Mouse (Mus musculus): Measurements from ENCODE around the gene Ifi47. TPM values are rescaled to one million over a fixed set of nuclear protein-coding genes. Genes with fewer than 3 reads are reported as not detected.

The Ifi47 gene
- polyA plus RNA-seq, 1 experiment from 2014 or later, result 0.19 TPM

GRCm38 (mm10) chr11:49081886-49082285 is 5.5 kb downstream of the Ifi47 start:
- no peaks in the 10 kb centered on the region for H3K9me3 ChIP-seq
- H3K27me3 ChIP-seq (replicated peaks; ENCODE audit: low read depth, poor library complexity, severe bottlenecking), result no peaks in the 10 kb centered on the region
- no peaks in the 10 kb centered on the region for H3K4me1 ChIP-seq
- WGBS, result 80% methylated on average over 3 of the region's 3 CpGs
- H3K36me3 ChIP-seq (replicated peaks), result no peaks in the 10 kb centered on the region
- no peak for DNase-seq (ENCODE audit: low spot score)
- no peak overlapping the region for H3K4me3 ChIP-seq
- H3K27ac ChIP-seq (replicated peaks), result no peak overlapping the region

- Histone ChIP-seq H3K4me1 (peaks cover 4% of the 10 kb centered on the region), H3K36me3 (replicated peaks) (no peaks in the 10 kb centered on the region), H3K9me3 (no peaks in the 10 kb centered on the region), H3K27me3 (replicated peaks; ENCODE audit: low read depth, poor library complexity, severe bottlenecking) (no peaks in the 10 kb centered on the region), H3K27ac (replicated peaks) (no peak overlapping the region), H3K4me3 (no peak overlapping the region)
- DNase-seq (ENCODE audit: low spot score), result no peak
- WGBS, result 91% methylated on average over 1 of the region's 1 CpGs
Measured at GRCm38 (mm10) chr11:49083146-49083545, 6.8 kb downstream of the Ifi47 start.

- Histone ChIP-seq H3K27ac (replicated peaks) (no peak overlapping the region), H3K9me3 (no peaks in the 10 kb centered on the region), H3K4me3 (no peak overlapping the region), H3K4me1 (peaks cover 8% of the 10 kb centered on the region), H3K36me3 (replicated peaks) (no peaks in the 10 kb centered on the region), H3K27me3 (replicated peaks; ENCODE audit: low read depth, poor library complexity, severe bottlenecking) (no peaks in the 10 kb centered on the region)
- no peak for DNase-seq (ENCODE audit: low spot score)
- WGBS, result 79% methylated on average over 3 of the region's 3 CpGs
Measured at GRCm38 (mm10) chr11:49083808-49084207, 7.4 kb downstream of the Ifi47 start.

- WGBS, result 81% methylated on average over 1 of the region's 1 CpGs
- Histone ChIP-seq H3K27me3 (replicated peaks; ENCODE audit: low read depth, poor library complexity, severe bottlenecking) (no peaks in the 10 kb centered on the region), H3K4me1 (peaks cover 8% of the 10 kb centered on the region), H3K36me3 (replicated peaks) (no peaks in the 10 kb centered on the region), H3K9me3 (no peaks in the 10 kb centered on the region), H3K27ac (replicated peaks) (no peak overlapping the region), H3K4me3 (no peak overlapping the region)
- DNase-seq (ENCODE audit: low spot score), result no peak
Measured at GRCm38 (mm10) chr11:49084385-49084784, 8.0 kb downstream of the Ifi47 start.

GRCm38 (mm10) chr11:49084875-49085274 is 8.5 kb downstream of the Ifi47 start:
- Histone ChIP-seq H3K9me3 (no peaks in the 10 kb centered on the region), H3K27me3 (replicated peaks; ENCODE audit: low read depth, poor library complexity, severe bottlenecking) (no peaks in the 10 kb centered on the region), H3K4me1 (peaks cover 8% of the 10 kb centered on the region), H3K27ac (replicated peaks) (no peak overlapping the region), H3K36me3 (replicated peaks) (no peaks in the 10 kb centered on the region), H3K4me3 (no peak overlapping the region)
- 57% methylated on average over 3 of the region's 3 CpGs for WGBS
- no peak for DNase-seq (ENCODE audit: low spot score)

GRCm38 (mm10) chr11:49086858-49087361 is 10.5 kb downstream of the Ifi47 start:
- DNase-seq (ENCODE audit: low spot score), result no peak
- WGBS, result 88% methylated on average over 6 of the region's 6 CpGs
- Histone ChIP-seq H3K27ac (replicated peaks) (no peak overlapping the region), H3K4me3 (no peak overlapping the region), H3K9me3 (no peaks in the 10 kb centered on the region), H3K27me3 (replicated peaks; ENCODE audit: low read depth, poor library complexity, severe bottlenecking) (no peaks in the 10 kb centered on the region), H3K36me3 (replicated peaks) (no peaks in the 10 kb centered on the region), H3K4me1 (peaks cover 8% of the 10 kb centered on the region)

- peak; percentile 46 for DNase-seq (ENCODE audit: low spot score)
- peaks cover 8% of the 10 kb centered on the region for H3K4me1 ChIP-seq
- no peaks in the 10 kb centered on the region for H3K9me3 ChIP-seq
- no peaks in the 10 kb centered on the region for H3K36me3 ChIP-seq (replicated peaks)
- peak overlapping the region; percentile 37; the same call in 1 of the 2 replicates for H3K4me3 ChIP-seq
- peak overlapping the region; percentile 30; the same call in 1 of the 2 replicates for H3K27ac ChIP-seq (replicated peaks)
- H3K27me3 ChIP-seq (replicated peaks; ENCODE audit: low read depth, poor library complexity, severe bottlenecking), result no peaks in the 10 kb centered on the region
- 40% methylated on average over 22 of the region's 22 CpGs for WGBS
Measured at GRCm38 (mm10) chr11:49087830-49088616, 11.6 kb downstream of the Ifi47 start.

- Histone ChIP-seq H3K9me3 (no peaks in the 10 kb centered on the region), H3K36me3 (replicated peaks) (no peaks in the 10 kb centered on the region), H3K27me3 (replicated peaks; ENCODE audit: low read depth, poor library complexity, severe bottlenecking) (no peaks in the 10 kb centered on the region), H3K4me3 (no peak overlapping the region), H3K4me1 (peaks cover 8% of the 10 kb centered on the region), H3K27ac (replicated peaks) (no peak overlapping the region)
- no peak for DNase-seq (ENCODE audit: low spot score)
- WGBS, result 82% methylated on average over 5 of the region's 5 CpGs
Measured at GRCm38 (mm10) chr11:49088990-49089652, 12.7 kb downstream of the Ifi47 start.

- DNase-seq (ENCODE audit: low spot score), result no peak
- H3K27ac ChIP-seq (replicated peaks), result no peak overlapping the region
- WGBS, result 84% methylated on average over 3 of the region's 3 CpGs
- peaks cover 8% of the 10 kb centered on the region for H3K4me1 ChIP-seq
- no peaks in the 10 kb centered on the region for H3K9me3 ChIP-seq
- H3K36me3 ChIP-seq (replicated peaks), result no peaks in the 10 kb centered on the region
- no peak overlapping the region for H3K4me3 ChIP-seq
- H3K27me3 ChIP-seq (replicated peaks; ENCODE audit: low read depth, poor library complexity, severe bottlenecking), result no peaks in the 10 kb centered on the region
Measured at GRCm38 (mm10) chr11:49089735-49090507, 13.5 kb downstream of the Ifi47 start.

GRCm38 (mm10) chr11:49090551-49090950 is 14.2 kb downstream of the Ifi47 start:
- Histone ChIP-seq H3K36me3 (replicated peaks) (no peaks in the 10 kb centered on the region), H3K9me3 (no peaks in the 10 kb centered on the region), H3K4me3 (no peak overlapping the region), H3K4me1 (peaks cover 8% of the 10 kb centered on the region), H3K27me3 (replicated peaks; ENCODE audit: low read depth, poor library complexity, severe bottlenecking) (no peaks in the 10 kb centered on the region), H3K27ac (replicated peaks) (no peak overlapping the region)
- no peak for DNase-seq (ENCODE audit: low spot score)
- WGBS, result 91% methylated on average over 5 of the region's 5 CpGs

- Histone ChIP-seq H3K4me3 (no peak overlapping the region), H3K27ac (replicated peaks) (no peak overlapping the region), H3K36me3 (replicated peaks) (no peaks in the 10 kb centered on the region), H3K27me3 (replicated peaks; ENCODE audit: low read depth, poor library complexity, severe bottlenecking) (no peaks in the 10 kb centered on the region), H3K9me3 (no peaks in the 10 kb centered on the region), H3K4me1 (peaks cover 8% of the 10 kb centered on the region)
- DNase-seq (ENCODE audit: low spot score), result no peak
- WGBS, result 74% methylated on average over 4 of the region's 4 CpGs
Measured at GRCm38 (mm10) chr11:49091171-49091570, 14.8 kb downstream of the Ifi47 start.

GRCm38 (mm10) chr11:49092053-49092586 is 15.7 kb downstream of the Ifi47 start:
- Histone ChIP-seq H3K9me3 (no peaks in the 10 kb centered on the region), H3K4me3 (no peak overlapping the region), H3K4me1 (peaks cover 8% of the 10 kb centered on the region), H3K27ac (replicated peaks) (no peak overlapping the region), H3K27me3 (replicated peaks; ENCODE audit: low read depth, poor library complexity, severe bottlenecking) (no peaks in the 10 kb centered on the region), H3K36me3 (replicated peaks) (no peaks in the 10 kb centered on the region)
- WGBS, result 92% methylated on average over 1 of the region's 1 CpGs
- no peak for DNase-seq (ENCODE audit: low spot score)

Measured in embryonic facial prominence, embryonic 10.5 days (tissue).